Mouse (Mus musculus) kidney, adult 2 months (tissue): ENCODE results near the gene Slc22a4. TPM values are rescaled to one million over a fixed set of nuclear protein-coding genes. Genes with fewer than 3 reads are reported as not detected.

Source experiments
- DNase-seq: peaks from one replicate; pipeline ENCODE4 v3.0.0; 2021
- H3K27ac ChIP-seq: fragments of 200-500 bp; 2 replicates; pipeline ENCODE4 v1.5.1; 2012; ENCODE audit warnings: low read depth, low read length, control low read depth, inconsistent platforms; ENCODE audit not compliant: insufficient read depth
- H3K27me3 ChIP-seq: fragments of 200-500 bp; replicated peaks from 2 replicates; pipeline ENCODE4 v1.6.1; 2012; ENCODE audit warnings: mild to moderate bottlenecking, moderate library complexity, low read length, inconsistent platforms; ENCODE audit not compliant: control insufficient read depth, insufficient read depth
- H3K36me3 ChIP-seq: fragments of 200-500 bp; 2 replicates; pipeline ENCODE4 v1.6.1; 2012; ENCODE audit warnings: mild to moderate bottlenecking, moderate library complexity, low read length, inconsistent platforms; ENCODE audit not compliant: control insufficient read depth, insufficient read depth
- H3K4me1 ChIP-seq: fragments of 200-500 bp; 2 replicates; pipeline ENCODE4 v1.6.1; 2011; ENCODE audit warnings: low read length; ENCODE audit not compliant: control insufficient read depth, insufficient read depth
- H3K4me3 ChIP-seq: fragments of 200-500 bp; 2 replicates; pipeline ENCODE4 v1.5.1; 2011; ENCODE audit warnings: mild to moderate bottlenecking, low read depth, low read length, control low read depth; ENCODE audit not compliant: insufficient read depth
- CTCF ChIP-seq: fragments of 200-500 bp; conservative IDR thresholded peaks from 2 replicates; pipeline ENCODE4 v1.5.1; 2011; ENCODE audit warnings: low read depth, mild to moderate bottlenecking, control low read depth, low read length, moderate library complexity, mixed read lengths; ENCODE audit not compliant: insufficient read depth, insufficient read length
- POLR2A ChIP-seq: fragments of 200-500 bp; IDR thresholded peaks from one replicate; pipeline ENCODE4 v1.6.1; 2011; ENCODE audit warnings: low read depth, low read length, control low read depth
- WGBS: fragments of 180-500 bp; shearing (Covaris S2); methylation state at CpG from one replicate; pipeline ENCODE4 v1.1.7; 2018; 5-methylcytosine and 5-hydroxymethylcytosine counted together
- polyA plus RNA-seq: library from polyadenylated mRNA; depleted of rRNA; stranded (reverse); fragments of >200 nt; gene quantifications from 2 replicates; pipeline ENCODE4 v1.2.3, GENCODE M21; 2012

The Slc22a4 gene
- polyA plus RNA-seq, 1 experiment, result 46.7 TPM

DNA sequence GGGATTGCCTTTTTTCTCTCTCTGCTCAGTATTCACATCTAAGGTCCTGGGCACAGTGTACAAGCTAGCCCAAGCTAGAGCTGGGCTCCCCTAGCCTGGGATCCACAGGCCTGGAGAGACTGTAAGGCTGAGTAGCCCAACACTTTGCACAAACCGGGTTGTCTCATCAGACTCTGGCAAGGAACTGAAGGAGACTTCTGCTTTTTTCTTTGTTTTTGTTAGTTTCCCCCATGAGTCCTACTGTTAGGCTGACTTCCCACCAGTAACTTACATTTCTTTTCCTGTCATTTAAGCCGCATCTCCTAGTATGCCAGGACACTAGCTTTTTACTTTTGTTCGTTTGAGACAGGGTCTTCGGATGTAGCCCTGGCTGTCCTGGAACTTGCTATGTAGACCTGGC lies 1.1 kb upstream of the Slc22a4 start:
- H3K4me3 ChIP-seq, result peak overlapping the region; percentile 74
- TF ChIP-seq POLR2A, result no peak
- no peak for TF ChIP-seq CTCF
- H3K27me3 ChIP-seq, result no peaks in the 10 kb centered on the region
- WGBS, result 74% methylated on average over 4 of the region's 4 CpGs
- DNase-seq, result no peak
- peaks cover 17% of the 10 kb centered on the region for H3K4me1 ChIP-seq
- no peaks in the 10 kb centered on the region for H3K36me3 ChIP-seq
- peak overlapping the region; percentile 97 for H3K27ac ChIP-seq

- no peak for DNase-seq
Measured at GRCm38 (mm10) chr11:54027131-54028043, 503 bp downstream of the Slc22a4 start.

DNA sequence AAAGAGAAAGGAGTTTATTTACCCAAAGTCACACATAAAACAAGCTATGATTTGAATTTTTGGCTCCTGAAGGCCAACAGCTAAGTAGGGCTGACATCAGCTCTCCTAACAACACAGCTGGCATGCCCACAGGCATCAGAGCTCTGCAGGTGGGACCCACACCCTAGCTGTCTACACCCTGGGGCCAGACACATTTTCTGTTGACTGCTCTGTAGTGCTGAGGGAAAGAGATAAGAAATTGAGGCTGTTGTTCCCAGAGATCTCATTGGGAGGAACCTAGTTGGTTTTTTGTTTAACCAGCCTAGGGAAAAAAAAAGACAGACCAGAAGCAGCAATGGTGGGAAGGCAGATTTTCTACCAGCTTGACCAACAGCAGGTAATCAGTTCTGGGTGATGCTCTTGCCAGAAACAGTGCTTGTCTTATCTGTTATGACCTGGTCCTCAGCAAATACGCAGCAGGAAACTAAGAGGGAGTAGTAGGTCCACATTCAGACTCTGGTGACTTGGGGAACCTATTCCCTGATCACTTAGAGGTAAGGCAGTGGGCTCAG lies 1.3 kb downstream of the Slc22a4 start:
- Histone ChIP-seq H3K4me1 (peaks cover 32% of the 10 kb centered on the region), H3K36me3 (no peaks in the 10 kb centered on the region), H3K27ac (peak overlapping the region; percentile 61; the same call in 1 of the 2 replicates), H3K27me3 (no peaks in the 10 kb centered on the region), H3K4me3 (peak overlapping the region; percentile 74)
- 54% methylated on average over 1 of the region's 1 CpGs for WGBS
- TF ChIP-seq POLR2A (no peak), CTCF (no peak)
- DNase-seq, result no peak

More at GRCm38 (mm10) chr11:54027131-54028043, 503 bp downstream of the Slc22a4 start:
- no peaks in the 10 kb centered on the region for H3K36me3 ChIP-seq
- peaks cover 27% of the 10 kb centered on the region for H3K4me1 ChIP-seq
- H3K27me3 ChIP-seq, result no peaks in the 10 kb centered on the region
- 18% methylated on average over 31 of the region's 31 CpGs for WGBS
- H3K27ac ChIP-seq, result peak overlapping the region; percentile 61; the same call in 1 of the 2 replicates
- H3K4me3 ChIP-seq, result peak overlapping the region; percentile 74
- no peak for TF ChIP-seq POLR2A
- TF ChIP-seq CTCF, result no peak

- TF ChIP-seq POLR2A (no peak), CTCF (no peak)
- Histone ChIP-seq H3K4me1 (peaks cover 31% of the 10 kb centered on the region), H3K27ac (peak overlapping the region; percentile 81), H3K36me3 (no peaks in the 10 kb centered on the region), H3K4me3 (no peak overlapping the region), H3K27me3 (no peaks in the 10 kb centered on the region)
- WGBS, result 51% methylated on average over 5 of the region's 5 CpGs
- DNase-seq, result peak; percentile 78
Measured at GRCm38 (mm10) chr11:54021396-54022093, 6.3 kb downstream of the Slc22a4 start.

DNA sequence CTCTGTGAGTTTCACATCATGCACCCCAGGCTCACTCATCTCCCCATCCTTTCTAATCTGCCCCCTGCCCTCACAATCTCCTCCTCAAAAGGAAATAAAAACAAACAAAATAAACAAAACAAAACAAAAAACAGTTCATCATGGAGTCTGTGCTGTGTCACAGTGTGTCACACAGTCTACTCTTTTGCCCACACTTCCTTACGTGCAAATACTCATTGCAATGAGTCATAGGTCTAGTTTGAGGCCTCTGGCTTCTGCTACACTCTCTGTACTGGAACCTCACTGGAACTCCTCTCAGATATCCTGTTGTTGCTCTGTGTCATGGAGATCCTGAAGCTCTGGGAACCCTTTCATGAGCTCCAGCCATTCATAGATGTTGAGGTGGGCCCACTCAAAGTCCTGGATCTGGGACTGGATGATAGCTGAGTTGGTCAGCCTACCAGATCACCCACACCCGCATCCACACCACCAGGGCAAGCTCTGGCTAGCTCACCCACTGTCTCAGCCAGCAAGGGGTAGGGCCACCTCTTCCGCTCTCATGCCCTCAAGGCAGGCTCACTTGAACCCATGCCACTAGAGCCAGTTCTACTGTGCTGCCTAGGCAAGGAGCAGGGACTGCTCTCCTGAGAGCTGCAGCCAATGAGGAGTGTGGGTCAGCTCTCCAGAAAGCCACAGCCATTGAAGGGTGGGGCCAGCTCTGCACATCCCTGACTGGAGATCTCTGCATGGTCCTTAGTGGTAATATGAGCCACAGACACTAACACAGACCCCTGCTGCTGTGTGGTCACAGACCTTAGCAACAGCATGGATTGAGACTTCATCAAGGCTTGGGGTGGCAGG lies 8.8 kb downstream of the Slc22a4 start:
- no peaks in the 10 kb centered on the region for H3K27me3 ChIP-seq
- H3K4me3 ChIP-seq, result no peak overlapping the region
- DNase-seq, result no peak
- no peaks in the 10 kb centered on the region for H3K36me3 ChIP-seq
- peaks cover 25% of the 10 kb centered on the region for H3K4me1 ChIP-seq
- WGBS, result 77% methylated on average over 3 of the region's 3 CpGs
- TF ChIP-seq CTCF (no peak), POLR2A (no peak)
- no peak overlapping the region for H3K27ac ChIP-seq

DNA sequence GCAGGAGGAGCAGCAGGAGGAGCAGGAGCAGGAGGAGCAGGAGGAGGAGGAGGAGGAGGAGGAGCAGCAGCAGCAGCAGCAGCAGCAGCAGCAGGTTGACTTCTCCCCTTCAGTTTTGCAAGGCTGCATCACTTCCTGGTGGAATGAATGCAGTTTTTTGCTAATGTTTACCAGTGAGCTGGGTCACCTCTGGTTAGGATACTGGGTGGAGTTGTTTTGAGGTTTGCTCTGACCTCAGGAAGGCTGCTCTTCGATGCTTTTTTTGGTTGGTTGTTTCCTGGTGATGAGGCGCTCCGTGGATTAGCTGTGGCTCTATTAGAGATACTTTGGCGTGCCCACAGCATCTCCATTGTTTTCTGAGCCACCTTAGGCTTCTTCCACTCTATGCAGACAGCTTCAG lies 10.3 kb downstream of the Slc22a4 start:
- Histone ChIP-seq H3K36me3 (no peaks in the 10 kb centered on the region), H3K4me1 (peaks cover 26% of the 10 kb centered on the region), H3K27me3 (no peaks in the 10 kb centered on the region), H3K4me3 (no peak overlapping the region), H3K27ac (peak overlapping the region; percentile 32; the same call in 1 of the 2 replicates)
- TF ChIP-seq CTCF, result no peak
- TF ChIP-seq POLR2A, result no peak
- 66% methylated on average over 4 of the region's 4 CpGs for WGBS
- DNase-seq, result no peak
